Mouse (Mus musculus) midbrain, embryonic 10.5 days (tissue): Measurements from ENCODE around the gene Hat1. TPM values are rescaled to one million over a fixed set of nuclear protein-coding genes. Genes with fewer than 3 reads are reported as not detected.

Source experiments
- DNase-seq: peaks from one replicate; pipeline ENCODE4 v3.0.0-alpha.2; 2017; ENCODE audit warnings: low spot score
- H3K27ac ChIP-seq: fragments of 300-500 bp; sonication (generic); replicated peaks from 2 replicates; pipeline ENCODE4 v1.5.1; 2016; ENCODE audit warnings: mild to moderate bottlenecking
- H3K27me3 ChIP-seq: fragments of 300-500 bp; sonication (generic); 2 replicates; pipeline ENCODE4 v1.6.1; 2016; ENCODE audit warnings: low read depth, mild to moderate bottlenecking; ENCODE audit not compliant: poor library complexity, severe bottlenecking
- H3K36me3 ChIP-seq: fragments of 300-500 bp; sonication (generic); 2 replicates; pipeline ENCODE4 v1.6.1; 2016; ENCODE audit warnings: mild to moderate bottlenecking, moderate library complexity
- H3K4me1 ChIP-seq: fragments of 300-500 bp; sonication (generic); 2 replicates; pipeline ENCODE4 v1.6.1; 2016
- H3K4me3 ChIP-seq: fragments of 300-500 bp; sonication (generic); 2 replicates; pipeline ENCODE4 v1.5.1; 2016; ENCODE audit warnings: mild to moderate bottlenecking, moderate library complexity
- H3K9me3 ChIP-seq: fragments of 300-500 bp; sonication (generic); replicated peaks from 2 replicates; pipeline ENCODE4 v1.6.1; 2016; ENCODE audit warnings: mild to moderate bottlenecking
- WGBS: fragments of 180-500 bp; shearing (Covaris S2); methylation state at CpG from one replicate; pipeline ENCODE4 v1.1.7; 2016; 5-methylcytosine and 5-hydroxymethylcytosine counted together
- polyA plus RNA-seq: library from polyadenylated mRNA; unstranded; fragments of >200 nt; fragmentation: Nextera tagmentation; extraction: Ambion mirVana; gene quantifications from 2 replicates; pipeline ENCODE4 v1.2.1, GENCODE M21; 2016

The Hat1 gene
- polyA plus RNA-seq, 1 experiment from 2014 or later: 243 TPM

- H3K9me3 ChIP-seq: no peaks in the 10 kb centered on the region
- no peak overlapping the region for H3K27ac ChIP-seq
- no peak overlapping the region for H3K4me3 ChIP-seq
- 92% methylated on average over 6 of the region's 6 CpGs for WGBS
- DNase-seq: no peak
- peaks cover 14% of the 10 kb centered on the region for H3K4me1 ChIP-seq
- H3K27me3 ChIP-seq: no peaks in the 10 kb centered on the region
- H3K36me3 ChIP-seq: peaks cover 24% of the 10 kb centered on the region
These were observed 992 bp upstream of the Hat1 start for GRCm38 (mm10) chr2:71387766-71388165.

GRCm38 (mm10) chr2:71389864-71390263 lies 1.1 kb downstream of the Hat1 start:
- 73% methylated on average over 9 of the region's 9 CpGs for WGBS
- H3K4me3 ChIP-seq: peak overlapping the region; percentile 76
- H3K27me3 ChIP-seq: no peaks in the 10 kb centered on the region
- H3K27ac ChIP-seq: peak overlapping the region; percentile 86
- peaks cover 44% of the 10 kb centered on the region for H3K36me3 ChIP-seq
- peaks cover 14% of the 10 kb centered on the region for H3K4me1 ChIP-seq
- H3K9me3 ChIP-seq: no peaks in the 10 kb centered on the region
- no peak for DNase-seq

GRCm38 (mm10) chr2:71405613-71406012 lies 16.9 kb downstream of the Hat1 start:
- no peak overlapping the region for H3K4me3 ChIP-seq
- no peaks in the 10 kb centered on the region for H3K4me1 ChIP-seq
- H3K9me3 ChIP-seq: no peaks in the 10 kb centered on the region
- no peak for DNase-seq
- 95% methylated on average over 1 of the region's 1 CpGs for WGBS
- peaks cover 90% of the 10 kb centered on the region for H3K36me3 ChIP-seq
- no peak overlapping the region for H3K27ac ChIP-seq
- no peaks in the 10 kb centered on the region for H3K27me3 ChIP-seq

DNA sequence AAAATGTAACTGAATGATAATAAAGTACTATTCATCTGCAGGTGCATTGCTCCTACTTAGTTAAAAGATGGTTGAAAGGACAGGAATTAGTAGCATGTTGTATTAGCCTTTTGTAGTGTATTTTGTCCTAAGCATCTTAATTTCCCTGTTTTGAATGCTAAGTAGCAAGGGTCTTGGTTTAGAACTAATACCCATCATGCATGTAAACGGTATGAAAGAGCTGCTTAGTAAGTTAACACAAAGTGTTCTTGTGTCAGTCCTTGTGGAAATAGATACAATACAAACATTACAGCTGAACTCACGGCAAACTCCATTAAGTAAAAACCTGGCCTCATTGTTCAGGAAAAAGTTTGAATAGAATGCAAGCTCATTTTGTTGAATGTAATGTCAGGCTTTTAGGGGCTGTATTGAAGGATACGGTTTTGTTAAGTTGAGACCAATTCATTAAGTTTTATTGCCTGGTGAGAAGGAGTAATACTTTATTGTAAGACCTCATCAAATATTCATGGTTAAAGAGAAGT lies 30.1 kb downstream of the Hat1 start:
- H3K27ac ChIP-seq: no peak overlapping the region
- no peak overlapping the region for H3K4me3 ChIP-seq
- H3K9me3 ChIP-seq: no peaks in the 10 kb centered on the region
- WGBS: 68% methylated on average over 3 of the region's 3 CpGs
- DNase-seq: no peak
- no peaks in the 10 kb centered on the region for H3K4me1 ChIP-seq
- no peaks in the 10 kb centered on the region for H3K27me3 ChIP-seq
- peaks cover 79% of the 10 kb centered on the region for H3K36me3 ChIP-seq

DNA sequence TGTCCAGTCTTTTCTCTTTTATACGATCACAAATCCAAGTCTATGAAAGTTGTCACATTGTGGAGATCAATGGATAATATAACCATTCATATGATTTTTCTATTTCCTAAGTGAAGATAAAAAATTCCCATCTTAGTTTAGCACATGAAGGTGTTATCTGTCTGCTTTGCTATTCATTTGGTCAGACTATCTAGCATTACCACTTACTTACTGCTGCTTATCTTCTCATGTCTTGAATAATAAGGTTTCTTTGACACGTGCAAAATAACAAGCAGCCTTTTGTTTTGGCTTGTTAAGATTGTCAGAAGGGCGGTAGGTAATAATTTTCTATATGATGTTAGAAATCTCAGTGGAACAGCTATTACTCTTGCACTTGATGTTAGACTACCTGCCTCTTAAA lies 30.6 kb downstream of the Hat1 start:
- Histone ChIP-seq H3K9me3 (no peaks in the 10 kb centered on the region), H3K27me3 (no peaks in the 10 kb centered on the region), H3K4me1 (no peaks in the 10 kb centered on the region), H3K27ac (no peak overlapping the region), H3K36me3 (peaks cover 78% of the 10 kb centered on the region), H3K4me3 (no peak overlapping the region)
- 88% methylated on average over 3 of the region's 3 CpGs for WGBS
- no peak for DNase-seq

- Histone ChIP-seq H3K27ac (no peak overlapping the region), H3K36me3 (peaks cover 77% of the 10 kb centered on the region), H3K4me3 (no peak overlapping the region), H3K4me1 (no peaks in the 10 kb centered on the region), H3K9me3 (no peaks in the 10 kb centered on the region), H3K27me3 (no peaks in the 10 kb centered on the region)
- DNase-seq: no peak
- WGBS: 89% methylated on average over 9 of the region's 9 CpGs
These were observed 32.2 kb downstream of the Hat1 start for GRCm38 (mm10) chr2:71420895-71421425.

DNA sequence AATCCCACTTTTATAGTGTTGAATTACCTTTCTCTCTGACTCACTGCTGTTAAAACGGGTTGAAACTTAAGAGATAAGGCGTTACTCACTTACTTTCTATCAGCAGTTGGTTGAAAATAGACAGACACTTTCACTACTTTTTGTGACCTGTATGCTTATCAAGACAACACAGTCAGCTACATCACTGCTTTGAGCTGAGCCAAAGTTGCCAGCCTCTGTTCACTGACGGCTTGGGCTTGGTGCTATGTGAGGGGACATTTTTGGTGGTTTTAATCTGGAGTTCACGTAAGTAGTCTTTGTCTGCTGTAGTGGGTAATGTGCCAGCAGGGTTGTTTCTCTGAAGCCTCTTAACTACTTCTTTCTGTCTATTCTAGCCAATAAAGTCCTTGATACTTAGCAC lies 35.8 kb downstream of the Hat1 start:
- Histone ChIP-seq H3K36me3 (peaks cover 95% of the 10 kb centered on the region), H3K27ac (no peak overlapping the region)

DNA sequence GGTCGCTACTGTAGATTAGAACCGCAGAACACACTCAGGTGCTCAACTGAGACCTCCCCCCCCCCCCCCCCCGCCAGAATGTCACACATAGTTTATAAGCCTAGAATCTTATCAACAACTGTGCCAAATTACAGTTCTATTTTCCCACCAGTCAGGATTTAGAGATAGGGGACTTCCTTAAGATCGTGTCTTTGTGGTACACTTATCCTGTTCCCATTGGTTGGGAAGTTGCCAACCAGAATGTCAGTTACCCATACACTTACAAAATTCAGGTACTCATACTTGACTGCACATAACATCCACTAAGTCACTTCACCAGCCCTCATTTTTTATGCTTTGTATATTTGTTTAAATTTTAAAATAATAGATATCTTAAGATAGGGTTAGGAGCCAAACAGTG lies 46.7 kb downstream of the Hat1 start:
- H3K36me3 ChIP-seq: peaks cover 94% of the 10 kb centered on the region

More for the DNA sequence above, 35.8 kb downstream of the Hat1 start:
- Histone ChIP-seq H3K4me1 (no peaks in the 10 kb centered on the region), H3K4me3 (no peak overlapping the region), H3K9me3 (no peaks in the 10 kb centered on the region), H3K27me3 (no peaks in the 10 kb centered on the region)
- DNase-seq: no peak
- 85% methylated on average over 4 of the region's 4 CpGs for WGBS

GRCm38 (mm10) chr2:71443376-71443775 lies 54.6 kb downstream of the Hat1 start:
- no peak overlapping the region for H3K4me3 ChIP-seq
- no peak overlapping the region for H3K27ac ChIP-seq
- peaks cover 9% of the 10 kb centered on the region for H3K4me1 ChIP-seq
- DNase-seq: no peak
- whole genome bisulfite sequencing: 45% methylated on average over 2 of the region's 2 CpGs
- H3K27me3 ChIP-seq: 0 out of 2 replicates have a peak, but pooled peaks cover 12% of the 10 kb centered on the region
- no peaks in the 10 kb centered on the region for H3K9me3 ChIP-seq
- peaks cover 37% of the 10 kb centered on the region for H3K36me3 ChIP-seq

More for the DNA sequence above, 46.7 kb downstream of the Hat1 start:
- no peak for DNase-seq
- Histone ChIP-seq H3K27me3 (no peaks in the 10 kb centered on the region), H3K9me3 (no peaks in the 10 kb centered on the region), H3K4me3 (no peak overlapping the region), H3K4me1 (no peaks in the 10 kb centered on the region), H3K27ac (no peak overlapping the region)
- WGBS: 81% methylated on average over 4 of the region's 4 CpGs

DNA sequence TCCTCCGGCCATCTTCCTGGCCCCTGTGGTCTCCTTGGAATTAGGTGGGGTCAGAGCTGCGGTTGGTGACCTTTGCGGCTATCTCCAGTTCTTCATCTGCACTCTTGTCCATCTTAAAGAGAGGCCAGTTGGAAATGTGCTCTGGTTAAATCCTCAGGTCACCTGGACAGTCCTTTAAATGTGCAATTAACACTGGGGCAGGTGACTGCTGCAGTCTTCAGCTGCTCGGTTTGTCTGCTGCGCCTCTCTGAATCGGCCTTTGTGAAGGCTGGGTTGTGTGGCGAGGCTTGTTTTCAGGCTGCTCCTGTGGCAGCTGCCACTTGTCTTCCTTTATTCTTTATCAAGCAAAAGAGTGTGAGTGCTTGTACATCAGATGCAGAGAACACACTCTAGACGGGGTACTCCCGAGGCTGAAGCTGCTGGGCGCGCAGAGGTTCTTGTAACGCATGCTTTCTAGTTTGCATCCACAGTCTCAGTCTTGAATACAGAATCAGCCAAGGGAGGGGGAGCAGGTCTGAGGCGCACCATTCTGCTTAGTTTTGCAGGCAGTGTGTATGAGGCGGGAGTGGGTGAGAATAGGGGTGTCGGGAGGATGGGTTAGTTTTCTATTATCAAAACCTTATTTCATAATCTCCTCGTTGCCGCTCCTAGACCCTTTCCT lies 56.9 kb downstream of the Hat1 start:
- no peak for DNase-seq
- Histone ChIP-seq H3K27ac (peak overlapping the region; percentile 43), H3K9me3 (no peaks in the 10 kb centered on the region), H3K36me3 (peaks cover 18% of the 10 kb centered on the region), H3K4me1 (peaks cover 9% of the 10 kb centered on the region), H3K4me3 (no peak overlapping the region; the same call in 1 of the 2 replicates), H3K27me3 (0 out of 2 replicates have a peak, but pooled peaks cover 12% of the 10 kb centered on the region)
- 47% methylated on average over 17 of the region's 17 CpGs for WGBS

- no peak for DNase-seq
- H3K27ac ChIP-seq: no peak overlapping the region
- 14% methylated on average over 2 of the region's 2 CpGs for WGBS
- peaks cover 22% of the 10 kb centered on the region for H3K4me1 ChIP-seq
- no peak overlapping the region for H3K4me3 ChIP-seq
- no peaks in the 10 kb centered on the region for H3K9me3 ChIP-seq
- peaks cover 29% of the 10 kb centered on the region for H3K27me3 ChIP-seq
- no peaks in the 10 kb centered on the region for H3K36me3 ChIP-seq
These were observed 60.8 kb downstream of the Hat1 start for GRCm38 (mm10) chr2:71449604-71450003.

GRCm38 (mm10) chr2:71451761-71452160 lies 63.0 kb downstream of the Hat1 start:
- Histone ChIP-seq H3K9me3 (no peaks in the 10 kb centered on the region), H3K27ac (no peak overlapping the region), H3K4me1 (peaks cover 13% of the 10 kb centered on the region), H3K4me3 (no peak overlapping the region), H3K36me3 (no peaks in the 10 kb centered on the region), H3K27me3 (peaks cover 22% of the 10 kb centered on the region)
- no peak for DNase-seq
- 68% methylated on average over 5 of the region's 5 CpGs for WGBS

GRCm38 (mm10) chr2:71453161-71453916 lies 64.6 kb downstream of the Hat1 start, which contains the start of gene Metap1d:
TSS of gene Metap1d (plus strand) at chr2:71453276.
- Histone ChIP-seq H3K27me3 (peaks cover 17% of the 10 kb centered on the region), H3K4me3 (peak within 1 kb of the TSS; percentile 77), H3K27ac (peak within 1 kb of the TSS; percentile 85), H3K4me1 (peaks cover 13% of the 10 kb centered on the region), H3K9me3 (no peaks in the 10 kb centered on the region), H3K36me3 (no peaks in the 10 kb centered on the region)
- peak; percentile 98 for DNase-seq
- under 1% methylated on average over 61 of the region's 61 CpGs for WGBS
